14 mouse cellular contexts compared by ENCODE assay signal in genomic region chr9:90303101-90303835, GRCm38 (mm10). TPM values are rescaled to one million over a fixed set of nuclear protein-coding genes. Genes with fewer than 3 reads are reported as not detected.
DNase-seq lines count a peak whose midpoint lies in the region; ATAC-seq lines count a peak whose summit lies in the region.
"Had no signal": no experiment of that assay in that cellular context is flagged by ENCODE, and none has a peak within 500 bp of the region (broad histone marks: within the 10 kb centered on the region; RNA-seq: fewer than 3 reads in every experiment).

No protein-coding gene starts in this region.

- no peaks in the 10 kb centered on the region for H3K4me1 ChIP-seq in liver, embryonic 13.5 days (replicated peaks)

- no peak overlapping the region for H3K27ac ChIP-seq in liver, embryonic 13.5 days

- no peak overlapping the region for H3K9ac ChIP-seq in liver, embryonic 13.5 days

- peak; percentile 2 to 3 for DNase-seq in kidney, adult 8-10 months
- no peak for DNase-seq in kidney, postnatal 4 days
- DNase-seq in fat pad, adult 2 months (ENCODE audit: extremely low read depth, low read depth, low spot score), result peak; percentile 56
- no peak for DNase-seq in liver, embryonic 13.5 days
- DNase-seq in skeletal muscle tissue, adult 2 months (ENCODE audit: low read depth, low spot score), result peak; percentile 4
- DNase-seq in heart, adult 9 months (ENCODE audit: low spot score in 2 of 2), result no peak
- DNase-seq in frontal cortex, adult 2 months (ENCODE audit: extremely low spot score in 1 of 2, low spot score in 1 of 2), result no peak
- no peak for DNase-seq in left cerebral cortex, postnatal 25 days (ENCODE audit: low spot score in 2 of 2)
- DNase-seq: kidney, adult 18-20 months; left cerebral cortex, postnatal 4 days; right cerebral cortex, postnatal 14 days had no signal

- no peaks in the 10 kb centered on the region for H3K9me3 ChIP-seq in liver, embryonic 13.5 days (replicated peaks)

- 41% methylated on average over 2 of the region's 2 CpGs for WGBS in liver, embryonic 13.5 days (ENCODE audit: insufficient replicate concordance)

- H3K4me2 ChIP-seq in liver, embryonic 13.5 days, result no peak overlapping the region
- H3K4me2 ChIP-seq: heart, embryonic 11.5 days had no signal

- H3K4me3 ChIP-seq in liver, embryonic 13.5 days (replicated peaks), result no peak overlapping the region

- no peaks in the 10 kb centered on the region for H3K36me3 ChIP-seq in liver, embryonic 13.5 days
- H3K36me3 ChIP-seq: G1E had no signal

- peak; percentile 68 for ATAC-seq in liver, embryonic 13.5 days (ENCODE audit: low read depth)
- ATAC-seq: activated CD4-positive, CD25-positive, alpha-beta regulatory T cell, adult 4 months had no signal

- intact Hi-C loops in left cerebral cortex, postnatal 25 days (cut with DNase I), result no loop called here

- H3K27me3 ChIP-seq in liver, embryonic 13.5 days, result no peaks in the 10 kb centered on the region

RNA-seq across cellular contexts. Expression of gene Tbc1d2b, which starts 32.7 kb away (rescaled TPM):
- 6.5 and 8.2 TPM in 2 replicates for polyA plus RNA-seq in liver, embryonic 13.5 days (2015; fragmentation: Nextera tagmentation; extraction: Ambion mirVana)
- polyA plus RNA-seq in frontal cortex, adult 2 months (2012; rRNA removed), result 10.1 and 10.9 TPM in 2 replicates
- 10 to 100 TPM in 1 of 2 experiments, 1 to 10 TPM in 1; 8.9 to 11.6 TPM for total RNA-seq in left cerebral cortex, postnatal 25 days (2021)

Comparison
In these comparisons a context has a peak if more than half of its experiments do, and no peak if none do; other contexts are left out.
1. DNase-seq: peak in kidney, adult 8-10 months (2 of 2), fat pad, adult 2 months (single experiment) and skeletal muscle tissue, adult 2 months (single experiment); none in kidney, postnatal 4 days (0 of 2), liver, embryonic 13.5 days (single experiment), heart, adult 9 months (0 of 2), frontal cortex, adult 2 months (0 of 2) and left cerebral cortex, postnatal 25 days (0 of 2).